Mouse (Mus musculus) forebrain, embryonic 15.5 days (tissue): ENCODE measurements around the gene Maneal. TPM values are rescaled to one million over a fixed set of nuclear protein-coding genes. Genes with fewer than 3 reads are reported as not detected.

Experiments
- ATAC-seq: fragments of 200-750 bp; cut with Nextera tagmentation; replicated peaks from 2 replicates; pipeline ENCODE4 v1.8.0; 2017; ENCODE audit warnings: mild to moderate bottlenecking, moderate TSS enrichment, moderate library complexity
- H3K27ac ChIP-seq: fragments of 300-500 bp; sonication (generic); replicated peaks from 2 replicates; pipeline ENCODE4 v1.5.1; 2015; ENCODE audit warnings: mild to moderate bottlenecking, inconsistent platforms
- H3K27me3 ChIP-seq: fragments of 300-500 bp; sonication (generic); 2 replicates; pipeline ENCODE4 v1.6.1; 2015; ENCODE audit warnings: inconsistent platforms
- H3K36me3 ChIP-seq: fragments of 300-500 bp; sonication (generic); 2 replicates; pipeline ENCODE4 v1.6.1; 2015; ENCODE audit warnings: mild to moderate bottlenecking, inconsistent platforms
- H3K4me1 ChIP-seq: fragments of 300-500 bp; sonication (generic); 2 replicates; pipeline ENCODE4 v1.6.1; 2015; ENCODE audit warnings: inconsistent platforms
- H3K4me2 ChIP-seq: fragments of 300-500 bp; sonication (generic); replicated peaks from 2 replicates; pipeline ENCODE4 v1.6.1; 2015; ENCODE audit warnings: mild to moderate bottlenecking, inconsistent platforms
- H3K4me3 ChIP-seq: fragments of 300-500 bp; sonication (generic); 2 replicates; pipeline ENCODE4 v1.5.1; 2015; ENCODE audit warnings: mild to moderate bottlenecking, inconsistent platforms
- H3K9ac ChIP-seq: fragments of 300-500 bp; sonication (generic); replicated peaks from 2 replicates; pipeline ENCODE4 v1.6.1; 2015; ENCODE audit warnings: mild to moderate bottlenecking, inconsistent platforms
- H3K9me3 ChIP-seq: fragments of 300-500 bp; sonication (generic); 2 replicates; pipeline ENCODE4 v1.6.1; 2016; ENCODE audit warnings: inconsistent platforms
- WGBS: fragments of 180-500 bp; shearing (Covaris S2); methylation state at CpG from one replicate; pipeline ENCODE4 v1.1.7; 2015; ENCODE audit warnings: mixed read lengths; 5-methylcytosine and 5-hydroxymethylcytosine counted together
- polyA plus RNA-seq: library from polyadenylated mRNA; unstranded; fragments of >200 nt; fragmentation: Nextera tagmentation; extraction: Ambion mirVana; gene quantifications from 2 replicates; pipeline ENCODE4 v1.2.1, GENCODE M21; 2015

Maneal gene
- polyA plus RNA-seq, 1 experiment from 2014 or later, result 9.3 TPM

GRCm38 (mm10) chr4:124881341-124881908 is 19.5 kb upstream of the Maneal start:
- Histone ChIP-seq H3K27ac (no peak overlapping the region), H3K27me3 (peaks cover 43% of the 10 kb centered on the region)
- WGBS, result under 1% methylated on average over 37 of the region's 37 CpGs

GRCm38 (mm10) chr4:124880599-124880998 is 18.6 kb upstream of the Maneal start, which contains the start of gene Epha10:
Gene Epha10, plus strand, starts transcription at chr4:124880899.
- Histone ChIP-seq H3K27me3 (peaks cover 38% of the 10 kb centered on the region), H3K4me2 (peak within 1 kb of the TSS; percentile 88), H3K9me3 (no peaks in the 10 kb centered on the region), H3K27ac (no peak within 1 kb of the TSS), H3K36me3 (no peaks in the 10 kb centered on the region), H3K4me1 (peaks cover 18% of the 10 kb centered on the region), H3K9ac (peak within 1 kb of the TSS; percentile 43), H3K4me3 (peak within 1 kb of the TSS; percentile 52)
- ATAC-seq, result 0 out of 2 replicates have a peak, but pooled peaks have one; percentile 3
- 6% methylated on average over 11 of the region's 11 CpGs for WGBS

More at GRCm38 (mm10) chr4:124881341-124881908, 19.5 kb upstream of the Maneal start:
- Histone ChIP-seq H3K36me3 (no peaks in the 10 kb centered on the region), H3K4me2 (peak overlapping the region; percentile 88), H3K9ac (peak overlapping the region; percentile 43), H3K4me1 (peaks cover 18% of the 10 kb centered on the region), H3K4me3 (peak overlapping the region; percentile 52), H3K9me3 (no peaks in the 10 kb centered on the region)
- ATAC-seq, result peak; percentile 98

- H3K9me3 ChIP-seq, result no peaks in the 10 kb centered on the region
- H3K4me2 ChIP-seq, result no peak overlapping the region
- H3K27ac ChIP-seq, result no peak overlapping the region
- H3K9ac ChIP-seq, result no peak overlapping the region
- ATAC-seq, result no peak
- 100% methylated on average over 1 of the region's 1 CpGs for WGBS
- H3K36me3 ChIP-seq, result no peaks in the 10 kb centered on the region
- H3K4me3 ChIP-seq, result no peak overlapping the region
- no peaks in the 10 kb centered on the region for H3K4me1 ChIP-seq
- H3K27me3 ChIP-seq, result no peaks in the 10 kb centered on the region
Measured at GRCm38 (mm10) chr4:124872719-124873118, 10.7 kb upstream of the Maneal start.

- Histone ChIP-seq H3K27me3 (no peaks in the 10 kb centered on the region), H3K4me1 (peaks cover 24% of the 10 kb centered on the region), H3K36me3 (peaks cover 34% of the 10 kb centered on the region), H3K4me2 (peak overlapping the region; percentile 82), H3K27ac (no peak overlapping the region), H3K9ac (peak overlapping the region; percentile 83), H3K4me3 (peak overlapping the region; percentile 80), H3K9me3 (no peaks in the 10 kb centered on the region)
- WGBS, result 23% methylated on average over 7 of the region's 7 CpGs
- ATAC-seq, result no peak
Measured at GRCm38 (mm10) chr4:124860446-124860845, 1.5 kb downstream of the Maneal start.

GRCm38 (mm10) chr4:124858370-124858769 is 3.6 kb downstream of the Maneal start:
- no peak overlapping the region for H3K4me2 ChIP-seq
- peaks cover 52% of the 10 kb centered on the region for H3K36me3 ChIP-seq

GRCm38 (mm10) chr4:124856294-124856693 is 5.7 kb downstream of the Maneal start:
- no peak for ATAC-seq
- WGBS, result 90% methylated on average over 8 of the region's 8 CpGs
- no peaks in the 10 kb centered on the region for H3K27me3 ChIP-seq
- peaks cover 60% of the 10 kb centered on the region for H3K36me3 ChIP-seq
- H3K4me3 ChIP-seq, result no peak overlapping the region
- no peak overlapping the region for H3K4me2 ChIP-seq
- no peaks in the 10 kb centered on the region for H3K9me3 ChIP-seq
- no peak overlapping the region for H3K9ac ChIP-seq
- no peak overlapping the region for H3K27ac ChIP-seq
- peaks cover 36% of the 10 kb centered on the region for H3K4me1 ChIP-seq

More at GRCm38 (mm10) chr4:124858370-124858769, 3.6 kb downstream of the Maneal start:
- H3K27ac ChIP-seq, result no peak overlapping the region
- peaks cover 24% of the 10 kb centered on the region for H3K4me1 ChIP-seq
- no peak for ATAC-seq
- H3K9ac ChIP-seq, result no peak overlapping the region
- no peak overlapping the region for H3K4me3 ChIP-seq
- no peaks in the 10 kb centered on the region for H3K9me3 ChIP-seq
- 81% methylated on average over 5 of the region's 5 CpGs for WGBS
- H3K27me3 ChIP-seq, result no peaks in the 10 kb centered on the region

GRCm38 (mm10) chr4:124850933-124851658 is 10.9 kb downstream of the Maneal start, which contains the start of gene 1110065P20Rik:
Gene 1110065P20Rik, minus strand, starts transcription at chr4:124851196.
- H3K4me2 ChIP-seq, result peak within 1 kb of the TSS; percentile 82
- no peaks in the 10 kb centered on the region for H3K27me3 ChIP-seq
- WGBS, result under 1% methylated on average over 62 of the region's 75 CpGs
- no peaks in the 10 kb centered on the region for H3K9me3 ChIP-seq
- peaks cover 33% of the 10 kb centered on the region for H3K36me3 ChIP-seq
- H3K9ac ChIP-seq, result peak within 1 kb of the TSS; percentile 87
- peak within 1 kb of the TSS; percentile 96 for H3K27ac ChIP-seq
- peak; percentile 61 for ATAC-seq
- peaks cover 33% of the 10 kb centered on the region for H3K4me1 ChIP-seq
- H3K4me3 ChIP-seq, result peak within 1 kb of the TSS; percentile 85

- peak; percentile 96 for ATAC-seq
- H3K27ac ChIP-seq, result peak within 1 kb of the TSS; percentile 96
- no peaks in the 10 kb centered on the region for H3K9me3 ChIP-seq
- H3K36me3 ChIP-seq, result peaks cover 26% of the 10 kb centered on the region
- H3K4me1 ChIP-seq, result peaks cover 33% of the 10 kb centered on the region
- peak within 1 kb of the TSS; percentile 82 for H3K4me2 ChIP-seq
- no peaks in the 10 kb centered on the region for H3K27me3 ChIP-seq
- under 1% methylated on average over 77 of the region's 90 CpGs for WGBS
- peak within 1 kb of the TSS; percentile 85 for H3K4me3 ChIP-seq
- H3K9ac ChIP-seq, result peak within 1 kb of the TSS; percentile 87
Measured at GRCm38 (mm10) chr4:124850261-124850913, 11.6 kb downstream of the Maneal start, which contains the start of gene Yrdc. Gene Yrdc, plus strand, starts transcription at chr4:124850679.

- H3K27me3 ChIP-seq, result no peaks in the 10 kb centered on the region
- peaks cover 33% of the 10 kb centered on the region for H3K4me1 ChIP-seq
- H3K4me3 ChIP-seq, result peak overlapping the region; percentile 85
- peak overlapping the region; percentile 96 for H3K27ac ChIP-seq
- ATAC-seq, result peak; percentile 41
- no peaks in the 10 kb centered on the region for H3K9me3 ChIP-seq
- peak overlapping the region; percentile 71 for H3K4me2 ChIP-seq
- WGBS, result under 1% methylated on average over 24 of the region's 24 CpGs
- H3K9ac ChIP-seq, result peak overlapping the region; percentile 87
- peaks cover 26% of the 10 kb centered on the region for H3K36me3 ChIP-seq
Measured at GRCm38 (mm10) chr4:124849631-124850260, 12.2 kb downstream of the Maneal start.

- peaks cover 27% of the 10 kb centered on the region for H3K4me1 ChIP-seq
- no peak overlapping the region for H3K4me3 ChIP-seq
- peaks cover 10% of the 10 kb centered on the region for H3K36me3 ChIP-seq
- no peak overlapping the region for H3K4me2 ChIP-seq
- ATAC-seq, result no peak
- no peaks in the 10 kb centered on the region for H3K9me3 ChIP-seq
- no peak overlapping the region for H3K9ac ChIP-seq
- WGBS, result 4% methylated on average over 8 of the region's 8 CpGs
- H3K27me3 ChIP-seq, result no peaks in the 10 kb centered on the region
- H3K27ac ChIP-seq, result 0 out of 2 replicates have a peak overlapping the region, but pooled peaks have one; percentile 14
Measured at GRCm38 (mm10) chr4:124847573-124847972, 14.4 kb downstream of the Maneal start.

GRCm38 (mm10) chr4:124843493-124843892 is 18.5 kb downstream of the Maneal start:
- Histone ChIP-seq H3K4me1 (peaks cover 6% of the 10 kb centered on the region), H3K27me3 (no peaks in the 10 kb centered on the region), H3K9ac (no peak overlapping the region), H3K9me3 (no peaks in the 10 kb centered on the region), H3K36me3 (peaks cover 27% of the 10 kb centered on the region), H3K27ac (no peak overlapping the region), H3K4me2 (no peak overlapping the region), H3K4me3 (no peak overlapping the region)
- no peak for ATAC-seq
- 52% methylated on average over 11 of the region's 11 CpGs for WGBS
